ENCODE assay signal across 20 mouse cellular contexts in genomic region chr8:106640212-106640611, GRCm38 (mm10). TPM values are rescaled to one million over a fixed set of nuclear protein-coding genes. Genes with fewer than 3 reads are reported as not detected.
DNase-seq lines count a peak whose midpoint lies in the region; ATAC-seq and TF ChIP-seq lines count a peak whose summit lies in the region.
"Had no signal": no experiment of that assay in that cellular context is flagged by ENCODE, and none has a peak within 500 bp of the region (broad histone marks: within the 10 kb centered on the region; RNA-seq: fewer than 3 reads in every experiment).

No protein-coding gene starts in this region.

- no peak for TF ChIP-seq CTCF in E14TG2a.4 (conservative IDR thresholded peaks at IDR 0.05; ENCODE audit: low read length)

- peak; percentile 18 for DNase-seq in adrenal gland, adult 2 months
- DNase-seq in adrenal gland, postnatal 4 days (ENCODE audit: low spot score in 2 of 2) = no peak
- peak; percentile 60 for DNase-seq in R1 (ENCODE audit: low read depth, low spot score)
- no peak for DNase-seq in cerebellum, adult 9-11 months
- DNase-seq: adrenal gland, adult 8-10 months; adrenal gland, postnatal 25 days; cerebellum, adult 18-20 months; cerebellum, adult 9-10 months; cerebellum, postnatal 25 days; forebrain, postnatal 0 days; gastrocnemius, adult 2 months; gastrocnemius, postnatal 14 days; heart, adult 11 months had no signal

- H3K36me3 ChIP-seq in E14TG2a.4 (ENCODE audit: insufficient read depth, low read length) = peaks cover 23% of the 10 kb centered on the region
- H3K36me3 ChIP-seq: embryonic facial prominence, embryonic 12.5 days; embryonic facial prominence, embryonic 15.5 days; hindbrain, embryonic 12.5 days; hindbrain, embryonic 15.5 days had no signal

- H3K27me3 ChIP-seq in E14TG2a.4 (ENCODE audit: insufficient read depth, low read length) = no peaks in the 10 kb centered on the region
- H3K27me3 ChIP-seq: embryonic facial prominence, embryonic 12.5 days; embryonic facial prominence, embryonic 15.5 days; hindbrain, embryonic 15.5 days had no signal

- peaks cover 98% of the 10 kb centered on the region for H3K4me1 ChIP-seq in E14TG2a.4 (replicated peaks; ENCODE audit: low read depth, low read length)
- H3K4me1 ChIP-seq: hindbrain, embryonic 15.5 days had no signal

- peak overlapping the region; percentile 13; the same call in 1 of the 2 replicates for H3K4me3 ChIP-seq in E14TG2a.4 (replicated peaks; ENCODE audit: low read length)
- H3K4me3 ChIP-seq: embryonic facial prominence, embryonic 12.5 days; embryonic facial prominence, embryonic 15.5 days; gastrocnemius, adult 2 months; hindbrain, embryonic 12.5 days; hindbrain, embryonic 15.5 days had no signal

- ATAC-seq in activated CD4-positive, CD25-positive, alpha-beta regulatory T cell, adult 4 months = no peak
- ATAC-seq: forebrain, embryonic 14.5 days; forebrain, postnatal 0 days had no signal

- H3K9me3 ChIP-seq in E14TG2a.4 (ENCODE audit: low read length) = no peaks in the 10 kb centered on the region
- H3K9me3 ChIP-seq: embryonic facial prominence, embryonic 12.5 days; embryonic facial prominence, embryonic 15.5 days; hindbrain, embryonic 12.5 days; hindbrain, embryonic 15.5 days had no signal

RNA-seq across cellular contexts. Expression of gene Cdh1, which starts 37.1 kb away (rescaled TPM):
- under 1 TPM; 0.14 to 0.23 TPM for total RNA-seq in adrenal gland, adult 2 months (2021)
- 0.08 and 0.09 TPM in 2 replicates for polyA plus RNA-seq in adrenal gland, adult 2 months (2012; rRNA removed)
- total RNA-seq in adrenal gland, postnatal 4 days (2021) = 10 to 100 TPM in 1 of 2 experiments, 1 to 10 TPM in 1; 7.7 to 26.7 TPM
- polyA plus RNA-seq in activated CD4-positive, CD25-positive, alpha-beta regulatory T cell, adult 4 months (2017; shearing (Covaris generic)) = under 1 TPM; 0.20 to 0.57 TPM

RNA-seq across cellular contexts. Expression of gene Tango6, which starts 42.7 kb away (rescaled TPM):
- 10 to 100 TPM in 1 of 2 experiments, 1 to 10 TPM in 1; 7.9 to 10.9 TPM for total RNA-seq in adrenal gland, adult 2 months (2021)
- polyA plus RNA-seq in adrenal gland, adult 2 months (2012; rRNA removed) = 4.1 and 4.8 TPM in 2 replicates
- total RNA-seq in adrenal gland, postnatal 4 days (2021) = 10 to 100 TPM; 11.0 to 12.2 TPM
- 1 to 10 TPM; 5.7 to 6.3 TPM for polyA plus RNA-seq in activated CD4-positive, CD25-positive, alpha-beta regulatory T cell, adult 4 months (2017; shearing (Covaris generic))

Comparison
In these comparisons a context has a peak if more than half of its experiments do, and no peak if none do; other contexts are left out.
1. DNase-seq: peak in adrenal gland, adult 2 months (single experiment) and R1 (single experiment); none in adrenal gland, postnatal 4 days (0 of 2) and cerebellum, adult 9-11 months (single experiment).
2. RNA of gene Cdh1, which starts 37.1 kb away (total RNA-seq): 7.7 to 26.7 TPM in adrenal gland, postnatal 4 days; 0.14 to 0.23 TPM in adrenal gland, adult 2 months; every median in the first group is over 4 times any median in the second.